Mouse (Mus musculus) liver, adult 2 months (tissue): Measurements from ENCODE around the gene Nek10. TPM values are rescaled to one million over a fixed set of nuclear protein-coding genes. Genes with fewer than 3 reads are reported as not detected.

Experiments used
- DNase-seq: peaks from one replicate; pipeline ENCODE4 v3.0.0-alpha.2; 2011; ENCODE audit warnings: low read depth, low spot score; ENCODE audit errors: extremely low read depth
- H3K27ac ChIP-seq: fragments of 200-500 bp; replicated peaks from 2 replicates; pipeline ENCODE4 v1.5.1; 2012; ENCODE audit warnings: low read depth, mild to moderate bottlenecking, control low read depth, inconsistent platforms, low read length; ENCODE audit not compliant: insufficient read depth
- H3K27me3 ChIP-seq: fragments of 200-500 bp; 2 replicates; pipeline ENCODE4 v1.6.1; 2012; ENCODE audit warnings: mild to moderate bottlenecking, moderate library complexity, low read length, inconsistent platforms; ENCODE audit not compliant: control insufficient read depth, insufficient read depth
- H3K36me3 ChIP-seq: fragments of 200-500 bp; 2 replicates; pipeline ENCODE4 v1.6.1; 2012; ENCODE audit warnings: low read length, inconsistent platforms; ENCODE audit not compliant: control insufficient read depth, insufficient read depth
- H3K4me1 ChIP-seq: fragments of 200-500 bp; 2 replicates; pipeline ENCODE4 v1.6.1; 2011; ENCODE audit warnings: low read length; ENCODE audit not compliant: control insufficient read depth, insufficient read depth
- H3K4me3 ChIP-seq: fragments of 200-500 bp; 2 replicates; pipeline ENCODE4 v1.5.1; 2011; ENCODE audit warnings: low read depth, mild to moderate bottlenecking, control low read depth, low read length, moderate library complexity; ENCODE audit not compliant: insufficient read depth
- H3K79me2 ChIP-seq: fragments of 200-500 bp; 2 replicates; pipeline ENCODE4 v1.6.1; 2012; ENCODE audit warnings: inconsistent platforms, mild to moderate bottlenecking, low read length, moderate library complexity; ENCODE audit not compliant: control insufficient read depth, insufficient read depth
- H3K9ac ChIP-seq: fragments of 200-500 bp; 2 replicates; pipeline ENCODE4 v1.6.1; 2012; ENCODE audit warnings: low read depth, mild to moderate bottlenecking, control low read depth, inconsistent platforms, low read length
- CTCF ChIP-seq: fragments of 200-500 bp; IDR thresholded peaks from 2 replicates; pipeline ENCODE4 v1.5.1; 2011; ENCODE audit warnings: low read depth, low read length, control low read depth
- POLR2A ChIP-seq: fragments of 200-500 bp; IDR thresholded peaks from 2 replicates; pipeline ENCODE4 v1.6.1; 2011; ENCODE audit warnings: low read length, control low read depth; ENCODE audit not compliant: insufficient read depth; ENCODE audit errors: extremely low read depth
- WGBS: fragments of 180-500 bp; shearing (Covaris S2); methylation state at CpG from one replicate; pipeline ENCODE4 v1.1.7; 2018; 5-methylcytosine and 5-hydroxymethylcytosine counted together
- polyA plus RNA-seq: library from polyadenylated mRNA; depleted of rRNA; stranded (reverse); fragments of >200 nt; gene quantifications from 2 replicates; pipeline ENCODE4 v1.2.3, GENCODE M21; 2012
- total RNA-seq: library from RNA; depleted of rRNA; stranded (reverse); fragments of >200 nt; gene quantifications from 2 replicates; pipeline ENCODE4 v1.2.3, GENCODE M21; 2014

The Nek10 gene
- total and polyA plus RNA-seq, 2 experiments = under 0.01 TPM; not detected in 1

- H3K4me3 ChIP-seq = no peak overlapping the region
- DNase-seq = no peak
- no peaks in the 10 kb centered on the region for H3K4me1 ChIP-seq
- 70% methylated on average over 4 of the region's 4 CpGs for WGBS
- no peaks in the 10 kb centered on the region for H3K36me3 ChIP-seq
- H3K79me2 ChIP-seq = no peaks in the 10 kb centered on the region
- no peaks in the 10 kb centered on the region for H3K27me3 ChIP-seq
- H3K9ac ChIP-seq = no peak overlapping the region
- TF ChIP-seq POLR2A = no peak
- no peak for TF ChIP-seq CTCF
- H3K27ac ChIP-seq = no peak overlapping the region
Observed at GRCm38 (mm10) chr14:14871700-14872099, 68.5 kb downstream of the Nek10 start.

- no peak for DNase-seq
- TF ChIP-seq POLR2A (no peak), CTCF (no peak)
- 29% methylated on average over 4 of the region's 4 CpGs for WGBS
Observed at GRCm38 (mm10) chr14:14893932-14894652, 90.9 kb downstream of the Nek10 start.

GRCm38 (mm10) chr14:14894776-14895175, 91.6 kb downstream of the Nek10 start:
- H3K79me2 ChIP-seq = no peaks in the 10 kb centered on the region
- H3K27me3 ChIP-seq = no peaks in the 10 kb centered on the region
- DNase-seq = no peak
- no peaks in the 10 kb centered on the region for H3K36me3 ChIP-seq
- H3K9ac ChIP-seq = no peak overlapping the region
- no peaks in the 10 kb centered on the region for H3K4me1 ChIP-seq
- TF ChIP-seq CTCF = no peak
- no peak for TF ChIP-seq POLR2A
- no peak overlapping the region for H3K4me3 ChIP-seq
- H3K27ac ChIP-seq = no peak overlapping the region

More at GRCm38 (mm10) chr14:14893932-14894652, 90.9 kb downstream of the Nek10 start:
- Histone ChIP-seq H3K27me3 (no peaks in the 10 kb centered on the region), H3K27ac (no peak overlapping the region), H3K4me1 (no peaks in the 10 kb centered on the region), H3K9ac (no peak overlapping the region), H3K36me3 (no peaks in the 10 kb centered on the region), H3K4me3 (no peak overlapping the region), H3K79me2 (no peaks in the 10 kb centered on the region)

GRCm38 (mm10) chr14:14895363-14895762, 92.1 kb downstream of the Nek10 start:
- Histone ChIP-seq H3K4me1 (no peaks in the 10 kb centered on the region), H3K4me3 (no peak overlapping the region), H3K27ac (no peak overlapping the region), H3K36me3 (no peaks in the 10 kb centered on the region), H3K9ac (no peak overlapping the region), H3K27me3 (no peaks in the 10 kb centered on the region), H3K79me2 (no peaks in the 10 kb centered on the region)
- no peak for DNase-seq
- WGBS = 91% methylated on average over 2 of the region's 2 CpGs
- TF ChIP-seq CTCF (no peak), POLR2A (no peak)

GRCm38 (mm10) chr14:14896399-14897136, 93.4 kb downstream of the Nek10 start:
- no peaks in the 10 kb centered on the region for H3K36me3 ChIP-seq
- WGBS = 93% methylated on average over 3 of the region's 3 CpGs
- no peak overlapping the region for H3K9ac ChIP-seq
- DNase-seq = no peak
- no peak for TF ChIP-seq POLR2A
- no peak for TF ChIP-seq CTCF
- no peaks in the 10 kb centered on the region for H3K79me2 ChIP-seq
- H3K27ac ChIP-seq = no peak overlapping the region
- no peaks in the 10 kb centered on the region for H3K27me3 ChIP-seq
- H3K4me3 ChIP-seq = no peak overlapping the region
- H3K4me1 ChIP-seq = no peaks in the 10 kb centered on the region
